Mouse (Mus musculus) forebrain, embryonic 14.5 days (tissue): Measurements from ENCODE around the gene Arhgef2. TPM values are rescaled to one million over a fixed set of nuclear protein-coding genes. Genes with fewer than 3 reads are reported as not detected.

Source experiments
- ATAC-seq: fragments of 200-750 bp; cut with Nextera tagmentation; 2 replicates; pipeline ENCODE4 v1.8.0; 2017; ENCODE audit warnings: mild to moderate bottlenecking, moderate library complexity
- DNase-seq: peaks from one replicate; pipeline ENCODE4 v3.0.0-alpha.2; 2015; ENCODE audit warnings: low spot score
- H3K27ac ChIP-seq: fragments of 300-500 bp; sonication (generic); 2 replicates; pipeline ENCODE4 v1.5.1; 2014; ENCODE audit warnings: low read depth, mild to moderate bottlenecking, control low read depth, low read length, moderate library complexity
- H3K27me3 ChIP-seq: fragments of 300-500 bp; sonication (generic); replicated peaks from 2 replicates; pipeline ENCODE4 v1.6.1; 2014; ENCODE audit warnings: low read length, control low read depth, mixed read lengths; ENCODE audit not compliant: control insufficient read depth, insufficient read depth
- H3K36me3 ChIP-seq: fragments of 300-500 bp; sonication (generic); 2 replicates; pipeline ENCODE4 v1.6.1; 2014; ENCODE audit warnings: low read length, control low read depth; ENCODE audit not compliant: control insufficient read depth, insufficient read depth
- H3K4me1 ChIP-seq: fragments of 300-500 bp; sonication (generic); 2 replicates; pipeline ENCODE4 v1.6.1; 2014; ENCODE audit warnings: antibody characterized with exemption, low read length, control low read depth; ENCODE audit not compliant: control insufficient read depth, insufficient read depth
- H3K4me2 ChIP-seq: fragments of 300-500 bp; sonication (generic); 2 replicates; pipeline ENCODE4 v1.6.1; 2014; ENCODE audit warnings: mild to moderate bottlenecking, control low read depth, low read length
- H3K4me3 ChIP-seq: fragments of 300-500 bp; sonication (generic); 2 replicates; pipeline ENCODE4 v1.5.1; 2014; ENCODE audit warnings: low read depth, low read length, control low read depth
- H3K9ac ChIP-seq: fragments of 300-500 bp; sonication (generic); 2 replicates; pipeline ENCODE4 v1.6.1; 2014; ENCODE audit warnings: mild to moderate bottlenecking, low read length, control low read depth, moderate library complexity
- H3K9me3 ChIP-seq: fragments of 300-500 bp; sonication (generic); replicated peaks from 2 replicates; pipeline ENCODE4 v1.6.1; 2016; ENCODE audit warnings: low read length, control low read depth, mixed read lengths; ENCODE audit not compliant: control insufficient read depth
- whole genome bisulfite sequencing: fragments of 180-500 bp; shearing (Covaris S2); extraction: QIAGEN DNeasy Blood & Tissue Kit; methylation state at CpG from one replicate; pipeline ENCODE4 v1.1.7; 2014; 5-methylcytosine and 5-hydroxymethylcytosine counted together
- polyA plus RNA-seq: library from polyadenylated mRNA; unstranded; fragments of >200 nt; fragmentation: Nextera tagmentation; extraction: Ambion mirVana; gene quantifications from 2 replicates; pipeline ENCODE4 v1.2.1, GENCODE M21; 2014

The Arhgef2 gene
- polyA plus RNA-seq, 1 experiment from 2014 or later: 90.6 TPM

DNA sequence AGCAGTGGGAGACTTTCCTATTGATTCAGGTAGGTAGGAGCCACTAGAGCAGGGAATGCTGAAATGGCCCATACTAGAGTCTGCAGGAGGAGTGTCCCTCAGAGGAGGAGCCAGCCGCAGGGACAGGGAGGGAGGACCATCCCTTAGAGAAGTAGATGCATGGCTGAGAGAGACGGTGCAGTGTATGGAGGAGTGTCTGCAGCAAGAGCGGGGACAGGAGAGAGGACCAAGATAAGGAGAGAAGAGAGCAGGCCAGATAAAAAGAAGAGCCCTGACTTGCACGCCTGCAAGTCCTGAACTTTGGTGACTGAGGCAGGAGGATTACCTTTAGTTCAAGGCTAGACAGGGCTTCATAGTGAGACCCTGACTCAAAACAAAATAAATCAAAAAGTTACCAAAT is 21.3 kb downstream of the Arhgef2 start:
- H3K9ac ChIP-seq: no peak overlapping the region
- ATAC-seq: no peak
- H3K27me3 ChIP-seq: no peaks in the 10 kb centered on the region
- no peak overlapping the region for H3K4me2 ChIP-seq
- H3K27ac ChIP-seq: no peak overlapping the region
- no peak for DNase-seq
- H3K4me3 ChIP-seq: no peak overlapping the region
- WGBS: 67% methylated on average over 4 of the region's 4 CpGs
- H3K4me1 ChIP-seq: peaks cover 26% of the 10 kb centered on the region
- no peaks in the 10 kb centered on the region for H3K9me3 ChIP-seq
- peaks cover 57% of the 10 kb centered on the region for H3K36me3 ChIP-seq

DNA sequence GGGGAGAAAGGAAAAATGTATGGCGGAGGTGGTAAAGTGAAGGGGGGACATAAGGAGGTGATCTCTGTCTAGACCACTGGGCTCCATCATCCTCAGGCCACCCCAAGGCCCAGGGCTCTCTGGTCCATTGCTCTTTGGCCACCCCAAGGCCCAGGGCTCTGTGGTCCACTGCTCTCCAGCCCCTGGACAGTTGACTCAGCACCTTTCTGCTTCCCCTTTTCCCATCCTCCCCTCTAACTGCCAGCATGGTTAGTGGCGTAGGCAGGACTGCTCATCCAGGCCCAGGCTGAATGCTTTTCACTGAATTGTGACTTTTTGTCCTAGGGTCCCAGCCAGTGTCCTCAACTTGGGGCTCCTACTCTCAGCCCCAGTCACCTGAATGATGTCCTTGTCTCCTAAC is 21.8 kb downstream of the Arhgef2 start:
- no peak overlapping the region for H3K4me3 ChIP-seq
- no peak overlapping the region for H3K27ac ChIP-seq
- no peak overlapping the region for H3K9ac ChIP-seq
- no peak overlapping the region for H3K4me2 ChIP-seq
- H3K4me1 ChIP-seq: peaks cover 26% of the 10 kb centered on the region
- ATAC-seq (no peak), DNase-seq (no peak)
- peaks cover 61% of the 10 kb centered on the region for H3K36me3 ChIP-seq
- no peaks in the 10 kb centered on the region for H3K27me3 ChIP-seq
- H3K9me3 ChIP-seq: no peaks in the 10 kb centered on the region
- WGBS: 87% methylated on average over 2 of the region's 2 CpGs

DNA sequence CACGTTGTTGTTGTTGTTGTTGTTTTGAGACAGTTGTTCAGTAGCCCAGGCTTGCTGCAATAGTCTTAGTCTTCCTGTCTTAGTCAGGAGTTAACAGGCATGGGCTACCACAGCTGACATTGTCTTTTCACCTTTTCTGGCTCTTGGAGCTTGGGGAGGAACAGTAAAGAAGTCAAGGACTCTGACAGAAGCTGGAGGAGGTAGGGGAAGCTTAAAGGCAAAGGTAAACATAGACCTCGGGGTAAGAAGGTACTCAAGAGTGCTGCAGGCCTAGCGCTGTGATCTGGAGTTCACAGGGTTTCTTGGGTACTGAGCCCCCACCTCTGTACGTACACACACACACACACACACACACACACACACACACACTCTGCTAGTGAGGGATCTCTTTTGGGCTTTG is 23.0 kb downstream of the Arhgef2 start:
- Histone ChIP-seq H3K9me3 (no peaks in the 10 kb centered on the region), H3K4me3 (no peak overlapping the region), H3K4me1 (peaks cover 26% of the 10 kb centered on the region), H3K36me3 (peaks cover 74% of the 10 kb centered on the region), H3K9ac (no peak overlapping the region), H3K27me3 (no peaks in the 10 kb centered on the region), H3K4me2 (no peak overlapping the region), H3K27ac (no peak overlapping the region)
- no peak for ATAC-seq
- no peak for DNase-seq
- WGBS: 84% methylated on average over 4 of the region's 4 CpGs

DNA sequence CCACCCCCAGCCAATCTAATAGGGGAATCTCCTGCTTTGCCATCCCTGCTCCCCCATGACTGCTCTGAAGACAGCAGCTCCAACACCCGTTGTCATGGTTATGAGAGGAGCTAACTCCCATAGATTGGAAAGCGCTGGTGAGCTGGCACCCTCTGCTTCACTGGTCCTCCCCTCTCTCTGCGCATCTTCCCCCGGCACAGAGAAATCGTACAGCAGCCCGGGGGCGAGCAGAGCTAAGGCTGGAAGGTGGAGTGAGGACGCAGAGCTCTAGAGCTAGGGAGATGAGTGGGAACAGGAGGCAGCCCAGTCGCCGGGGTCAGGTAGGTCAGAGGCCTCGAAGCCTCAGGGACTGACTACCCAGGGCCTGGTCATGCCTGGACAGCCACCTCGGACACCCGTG is 23.5 kb downstream of the Arhgef2 start:
- Histone ChIP-seq H3K27ac (no peak overlapping the region), H3K4me1 (peaks cover 24% of the 10 kb centered on the region), H3K4me3 (no peak overlapping the region), H3K4me2 (no peak overlapping the region), H3K27me3 (no peaks in the 10 kb centered on the region), H3K36me3 (peaks cover 78% of the 10 kb centered on the region), H3K9me3 (no peaks in the 10 kb centered on the region), H3K9ac (no peak overlapping the region)
- no peak for ATAC-seq
- no peak for DNase-seq
- WGBS: 83% methylated on average over 13 of the region's 13 CpGs

DNA sequence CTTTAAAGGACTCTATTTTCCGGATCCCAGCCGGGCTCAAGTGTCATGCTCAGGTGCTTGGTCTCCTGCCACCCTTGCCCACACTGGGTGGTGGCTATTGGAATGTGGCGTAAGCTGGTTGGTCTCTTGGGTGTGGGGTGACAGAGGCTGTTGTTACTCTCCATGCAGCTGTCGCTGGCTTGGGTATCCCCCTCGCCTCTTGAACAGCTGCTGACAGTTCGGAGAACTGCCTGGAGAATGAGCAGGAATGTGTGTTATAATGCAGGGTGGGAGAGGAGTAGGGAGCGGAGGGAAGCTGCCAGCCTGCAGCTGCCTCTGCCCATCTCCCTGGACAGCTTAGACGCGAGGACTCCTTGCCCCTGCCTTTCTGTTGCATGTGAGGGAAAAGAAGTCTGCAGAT is 24.3 kb downstream of the Arhgef2 start:
- Histone ChIP-seq H3K9ac (no peak overlapping the region), H3K4me2 (no peak overlapping the region), H3K27ac (no peak overlapping the region), H3K4me1 (peaks cover 17% of the 10 kb centered on the region), H3K9me3 (no peaks in the 10 kb centered on the region), H3K27me3 (no peaks in the 10 kb centered on the region), H3K4me3 (no peak overlapping the region), H3K36me3 (peaks cover 83% of the 10 kb centered on the region)
- DNase-seq (no peak), ATAC-seq (no peak)
- WGBS: 79% methylated on average over 9 of the region's 9 CpGs

DNA sequence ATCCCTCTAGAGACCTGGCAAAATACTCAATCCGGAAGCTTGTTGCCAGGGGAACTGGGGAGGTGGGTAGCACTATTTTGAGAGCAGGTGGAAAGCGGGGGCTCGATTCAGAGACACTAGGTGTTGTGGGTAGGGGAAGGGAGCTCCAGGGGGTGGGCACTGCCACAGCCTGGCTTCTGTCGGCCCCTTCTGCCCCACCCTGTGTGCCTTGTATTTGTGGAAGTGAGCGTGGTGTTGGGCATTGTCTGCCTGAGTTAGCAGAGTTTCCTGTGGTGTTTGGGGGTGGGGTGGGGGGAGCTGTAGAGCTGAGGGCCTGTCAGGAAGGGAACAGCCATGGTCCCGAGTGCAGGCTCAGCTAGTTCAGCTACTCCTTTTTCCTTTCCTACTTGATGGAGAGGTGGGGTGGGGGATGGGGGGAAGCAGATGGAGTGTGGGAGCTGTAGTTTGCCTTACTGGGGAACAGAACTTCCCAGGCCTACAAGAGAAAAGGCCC is 25.1 kb downstream of the Arhgef2 start:
- ATAC-seq: no peak

DNA sequence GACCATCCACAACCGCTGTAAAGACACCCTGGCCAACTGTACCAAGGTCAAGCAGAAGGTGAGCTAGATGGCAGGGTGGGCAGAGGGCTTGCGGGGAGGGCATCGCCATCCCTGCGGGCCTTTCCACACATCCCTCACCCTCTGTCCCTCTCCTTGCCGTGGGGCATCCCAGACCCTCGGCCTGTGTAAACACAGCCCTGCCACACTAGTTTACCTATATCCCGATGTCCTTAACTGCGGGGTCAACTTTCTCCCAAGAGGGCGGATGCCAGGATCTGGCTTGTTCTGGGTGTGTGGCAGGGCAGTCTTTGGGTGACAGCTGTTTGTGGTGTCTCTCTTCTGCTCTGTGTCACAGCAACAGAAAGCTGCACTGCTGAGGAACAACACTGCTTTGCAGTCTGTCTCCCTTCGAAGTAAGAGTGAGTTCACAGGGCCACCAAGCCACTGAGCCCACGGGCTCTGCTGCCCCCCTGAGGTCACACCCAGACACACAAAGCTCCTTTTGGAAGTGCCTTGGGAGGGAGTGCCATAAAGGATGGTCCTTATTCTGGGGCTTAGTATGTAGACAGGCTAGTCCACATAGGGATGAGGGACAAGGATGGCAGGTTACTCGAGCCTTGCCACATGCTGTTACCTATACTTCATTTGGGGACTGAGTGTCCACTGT is 26.3 kb downstream of the Arhgef2 start:
- Histone ChIP-seq H3K4me1 (peaks cover under 1% of the 10 kb centered on the region; the same call in 1 of the 2 replicates), H3K27me3 (no peaks in the 10 kb centered on the region), H3K9ac (no peak overlapping the region), H3K27ac (no peak overlapping the region), H3K9me3 (no peaks in the 10 kb centered on the region), H3K36me3 (peaks cover 92% of the 10 kb centered on the region), H3K4me2 (no peak overlapping the region), H3K4me3 (no peak overlapping the region)
- 83% methylated on average over 12 of the region's 12 CpGs for WGBS
- ATAC-seq (no peak), DNase-seq (no peak)

More for the DNA sequence above, 25.1 kb downstream of the Arhgef2 start:
- Histone ChIP-seq H3K4me1 (peaks cover 11% of the 10 kb centered on the region), H3K4me3 (no peak overlapping the region), H3K36me3 (peaks cover 85% of the 10 kb centered on the region), H3K9ac (no peak overlapping the region), H3K9me3 (no peaks in the 10 kb centered on the region), H3K27ac (no peak overlapping the region), H3K27me3 (no peaks in the 10 kb centered on the region), H3K4me2 (no peak overlapping the region)
- WGBS: 74% methylated on average over 6 of the region's 6 CpGs
- DNase-seq: no peak

DNA sequence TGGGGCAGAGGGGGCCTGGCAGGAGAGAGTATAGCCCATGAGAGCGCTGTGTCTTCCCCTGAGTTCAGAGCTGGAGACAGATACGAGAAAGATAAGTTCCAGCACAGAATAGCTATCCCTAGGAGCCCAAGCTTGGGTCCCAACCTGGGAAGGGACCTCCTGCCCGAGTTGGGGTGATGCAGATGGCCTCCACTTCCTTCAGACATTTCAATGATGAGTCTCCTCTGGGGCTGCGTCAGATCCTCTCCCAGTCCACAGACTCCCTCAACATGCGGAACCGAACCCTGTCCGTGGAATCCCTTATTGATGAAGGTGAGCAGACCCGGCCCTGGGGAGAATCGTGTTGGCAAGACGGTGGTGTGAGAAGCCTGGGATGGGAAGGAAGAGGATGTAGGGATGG is 27.3 kb downstream of the Arhgef2 start:
- Histone ChIP-seq H3K9ac (no peak overlapping the region), H3K4me2 (no peak overlapping the region), H3K4me3 (no peak overlapping the region), H3K9me3 (no peaks in the 10 kb centered on the region), H3K36me3 (peaks cover 97% of the 10 kb centered on the region), H3K4me1 (no peaks in the 10 kb centered on the region), H3K27ac (no peak overlapping the region), H3K27me3 (no peaks in the 10 kb centered on the region)
- WGBS: 93% methylated on average over 10 of the region's 10 CpGs
- DNase-seq (no peak), ATAC-seq (no peak)

DNA sequence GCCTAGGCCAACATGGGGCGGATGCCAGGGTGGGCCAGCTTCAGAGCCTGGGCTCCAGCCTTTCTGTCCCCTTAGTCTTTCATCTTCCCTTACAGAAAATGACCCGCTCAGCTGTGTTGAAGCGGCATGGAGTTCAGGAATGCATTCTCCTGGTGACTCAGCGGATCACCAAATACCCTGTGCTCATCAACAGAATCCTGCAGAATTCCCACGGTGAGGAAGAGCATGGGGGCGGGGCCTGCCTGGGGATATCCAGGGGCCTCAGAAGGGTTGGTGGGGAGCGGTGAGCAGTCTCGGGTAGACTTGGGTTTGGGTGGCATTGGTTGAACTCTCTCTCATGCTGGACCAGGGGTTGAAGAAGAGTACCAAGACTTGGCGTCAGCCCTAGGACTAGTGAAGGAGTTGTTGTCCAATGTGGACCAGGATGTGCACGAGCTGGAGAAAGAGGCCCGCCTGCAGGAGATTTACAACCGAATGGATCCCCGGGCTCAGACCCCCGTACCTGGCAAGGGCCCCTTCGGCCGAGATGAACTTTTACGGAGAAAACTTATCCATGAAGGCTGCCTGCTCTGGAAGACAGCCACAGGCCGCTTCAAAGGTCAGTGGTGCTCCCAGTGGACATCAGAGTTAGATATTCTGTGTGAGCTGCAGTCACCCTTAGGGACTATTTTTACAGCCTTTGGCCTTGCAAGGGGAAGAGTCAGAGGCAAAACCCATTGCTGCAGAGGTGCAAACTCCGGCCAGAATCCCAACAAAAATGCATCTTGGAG is 29.9 kb downstream of the Arhgef2 start:
- DNase-seq (no peak), ATAC-seq (no peak)
- no peaks in the 10 kb centered on the region for H3K27me3 ChIP-seq
- H3K27ac ChIP-seq: no peak overlapping the region
- no peaks in the 10 kb centered on the region for H3K4me1 ChIP-seq
- H3K4me3 ChIP-seq: no peak overlapping the region
- no peak overlapping the region for H3K4me2 ChIP-seq
- WGBS: 93% methylated on average over 19 of the region's 19 CpGs
- no peak overlapping the region for H3K9ac ChIP-seq
- H3K9me3 ChIP-seq: no peaks in the 10 kb centered on the region
- peaks cover 98% of the 10 kb centered on the region for H3K36me3 ChIP-seq
